Mouse (Mus musculus) bone marrow macrophage, adult 2 months (primary cell): ENCODE measurements around the gene March8.

Experiments
- CTCF ChIP-seq: IDR thresholded peaks from 2 replicates; pipeline ENCODE4 v1.5.1; 2012; ENCODE audit warnings: low read depth, mild to moderate bottlenecking, low read length, moderate library complexity
- POLR2A ChIP-seq: IDR thresholded peaks from 2 replicates; pipeline ENCODE4 v1.6.1; 2012; ENCODE audit warnings: mild to moderate bottlenecking, low read depth, low read length, borderline replicate concordance

GRCm38 (mm10) chr6:116319259-116319658 lies 18.6 kb upstream of the March8 start:
- no peak for TF ChIP-seq POLR2A
- no peak for TF ChIP-seq CTCF
